Mouse (Mus musculus) ES-E14 (cell line): ENCODE measurements around the gene Ccpg1. TPM values are rescaled to one million over a fixed set of nuclear protein-coding genes. Genes with fewer than 3 reads are reported as not detected.

Experiments
- DNase-seq: peaks from one replicate; pipeline ENCODE4 v3.0.0-alpha.2; 2013; ENCODE audit warnings: low read depth, low spot score
- H3K27ac ChIP-seq: 2 replicates; pipeline ENCODE4 v1.5.1; 2012; ENCODE audit warnings: low read depth, mild to moderate bottlenecking, low read length, moderate library complexity, mixed read lengths; ENCODE audit not compliant: poor library complexity, insufficient read depth, severe bottlenecking
- H3K36me3 ChIP-seq: 2 replicates; pipeline ENCODE4 v1.6.1; 2012; ENCODE audit warnings: mild to moderate bottlenecking, low read length, moderate library complexity, mixed read lengths; ENCODE audit not compliant: control insufficient read depth, poor library complexity, insufficient read depth, severe bottlenecking
- H3K4me1 ChIP-seq, 2 experiments: fragments of 150-350 bp in 1 of 2; sonication (generic) in 1 of 2; 2 replicates each; pipeline ENCODE4 v1.6.1; 2012; ENCODE audit warnings: low read length in 2 of 2, mild to moderate bottlenecking in 1 of 2, mixed read lengths in 1 of 2; ENCODE audit not compliant: control insufficient read depth in 2 of 2, insufficient read depth in 2 of 2, poor library complexity in 1 of 2
- H3K4me3 ChIP-seq, 2 experiments: fragments of 150-350 bp in 1 of 2; sonication (generic) in 1 of 2; 2 replicates each; pipeline ENCODE4 v1.5.1; 2012; ENCODE audit warnings: low read length in 2 of 2, low read depth in 1 of 2, mild to moderate bottlenecking in 1 of 2, mixed read lengths in 1 of 2; ENCODE audit not compliant: insufficient read depth in 1 of 2, poor library complexity in 1 of 2, severe bottlenecking in 1 of 2
- H3K9ac ChIP-seq: 2 replicates; pipeline ENCODE4 v1.6.1; 2012; ENCODE audit warnings: low read depth, mild to moderate bottlenecking, low read length, mixed read lengths; ENCODE audit not compliant: poor library complexity, insufficient read depth, severe bottlenecking
- H3K9me3 ChIP-seq: fragments of 150-350 bp; sonication (generic); 2 replicates; pipeline ENCODE4 v1.6.1; 2012; ENCODE audit warnings: low read depth, mild to moderate bottlenecking, low read length; ENCODE audit not compliant: control insufficient read depth, insufficient read depth
- CHD2 ChIP-seq: IDR thresholded peaks from 2 replicates; pipeline ENCODE4 v1.6.1; 2014; ENCODE audit warnings: mild to moderate bottlenecking, low read depth, low read length, inconsistent platforms
- HCFC1 ChIP-seq: IDR thresholded peaks from 2 replicates; pipeline ENCODE4 v1.6.1; 2012; ENCODE audit warnings: low read length, inconsistent platforms, borderline replicate concordance; ENCODE audit not compliant: insufficient read depth
- MAFK ChIP-seq: IDR thresholded peaks from 2 replicates; pipeline ENCODE4 v1.6.1; 2014; ENCODE audit warnings: mild to moderate bottlenecking, low read depth, low read length, inconsistent platforms; ENCODE audit not compliant: insufficient read depth
- ZC3H11A ChIP-seq: IDR thresholded peaks from 2 replicates; pipeline ENCODE4 v1.6.1; 2012; ENCODE audit warnings: low read depth, mild to moderate bottlenecking, inconsistent platforms, low read length, borderline replicate concordance
- ZNF384 ChIP-seq: IDR thresholded peaks from 2 replicates; pipeline ENCODE4 v1.6.1; 2012; ENCODE audit warnings: low read depth, low read length, inconsistent platforms
- in situ Hi-C, 2 experiments: fragments of 600-800 bp; cut with MboI; formaldehyde crosslinking; loops; one replicate each; pipeline ENCODE4 v1.15.1; 2025; ENCODE audit warnings: low sequenced_read_pairs in 2 of 2, inconsistent platforms in 1 of 2; ENCODE audit not compliant: unreplicated experiment in 2 of 2
- total RNA-seq: library from RNA; depleted of rRNA; stranded (reverse); fragments of 300-350 nt; gene quantifications from 2 replicates; pipeline ENCODE4 v1.2.3, GENCODE M21; 2012

The Ccpg1 gene
- total RNA-seq, 1 experiment: 31.3 TPM

DNA sequence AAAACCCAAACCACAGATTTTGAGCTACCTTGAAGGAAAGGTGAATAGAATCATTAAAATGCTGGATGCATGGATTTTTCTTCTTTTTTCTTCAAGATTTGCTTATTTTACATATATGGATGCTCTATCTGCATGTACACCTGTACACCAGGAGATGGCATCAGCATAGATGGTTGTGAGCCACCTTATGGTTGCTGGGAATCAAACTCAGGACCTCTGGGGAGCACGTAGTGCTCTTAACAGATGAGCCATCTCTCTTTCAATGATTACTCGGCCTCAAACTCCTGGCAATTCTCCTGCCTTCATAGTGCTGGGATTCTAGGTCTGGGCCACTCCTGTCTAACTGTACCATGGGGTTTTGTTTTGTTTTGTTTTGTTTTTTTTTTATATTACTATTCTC is 2.2 kb upstream of the Ccpg1 start:
- TF ChIP-seq ZC3H11A (no peak), CHD2 (no peak), HCFC1 (no peak), MAFK (no peak), ZNF384 (no peak)
- DNase-seq: no peak
- H3K36me3 ChIP-seq: no peaks in the 10 kb centered on the region
- in situ Hi-C loops: no loop called here
- no peak overlapping the region for H3K27ac ChIP-seq
- peaks cover 0 to 2% of the 10 kb centered on the region in 2 experiments; a peak in 2 of 4 replicates for H3K4me1 ChIP-seq
- no peak overlapping the region for H3K9ac ChIP-seq
- no peak overlapping the region for H3K4me3 ChIP-seq
- no peaks in the 10 kb centered on the region for H3K9me3 ChIP-seq

DNA sequence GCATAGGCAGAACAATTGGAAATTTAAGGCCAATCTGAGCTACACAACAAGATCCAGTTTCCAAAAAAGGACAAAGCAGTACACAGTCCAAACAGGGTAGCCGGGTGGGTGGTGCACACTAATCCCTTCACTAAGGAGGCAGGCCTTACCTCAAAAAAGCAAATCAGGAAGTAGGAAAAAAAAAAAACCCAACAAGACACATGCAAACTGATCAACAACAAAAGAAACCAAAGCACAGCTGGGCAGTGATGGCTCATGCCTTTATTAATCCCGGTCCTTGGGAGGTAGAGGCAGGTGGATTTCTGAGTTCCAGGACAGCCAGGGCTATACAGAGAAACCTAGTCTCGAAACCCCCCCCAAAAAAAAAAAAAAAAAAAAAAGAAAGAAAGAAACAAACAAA is 2.5 kb downstream of the Ccpg1 start:
- no peak overlapping the region for H3K9ac ChIP-seq
- H3K4me1 ChIP-seq: peaks cover 0 to 2% of the 10 kb centered on the region in 2 experiments; a peak in 2 of 4 replicates
- no peak overlapping the region for H3K4me3 ChIP-seq
- no peak overlapping the region for H3K27ac ChIP-seq
- H3K9me3 ChIP-seq: no peaks in the 10 kb centered on the region
- in situ Hi-C loops: no loop called here
- DNase-seq: no peak
- H3K36me3 ChIP-seq: no peaks in the 10 kb centered on the region
- TF ChIP-seq CHD2 (no peak), ZNF384 (peak; percentile 70)

DNA sequence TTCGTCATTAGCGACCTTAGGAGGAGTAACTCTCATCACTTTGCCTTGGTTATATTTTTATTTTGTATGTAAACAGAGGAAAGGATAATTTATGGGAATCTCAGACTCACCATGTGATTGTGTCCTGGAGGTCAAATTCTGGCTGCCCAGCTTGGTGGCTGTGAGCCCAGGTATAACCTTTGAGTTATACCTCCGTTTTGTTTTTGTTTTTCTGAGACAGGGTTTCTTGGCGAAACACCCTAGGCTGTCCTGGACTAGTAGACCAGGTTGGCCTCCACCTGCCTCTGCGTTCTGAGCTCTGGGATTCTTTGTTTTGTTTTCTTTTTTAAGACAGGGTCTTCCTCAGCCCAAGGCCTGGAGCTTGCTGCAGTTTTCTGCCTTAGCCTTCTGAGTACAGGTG is 3.5 kb downstream of the Ccpg1 start:
- no peak overlapping the region for H3K27ac ChIP-seq
- H3K36me3 ChIP-seq: no peaks in the 10 kb centered on the region
- H3K4me3 ChIP-seq: no peak overlapping the region
- in situ Hi-C loops: no loop called here
- no peaks in the 10 kb centered on the region for H3K9me3 ChIP-seq
- no peak for TF ChIP-seq ZNF384
- no peak for DNase-seq
- H3K4me1 ChIP-seq: peaks cover 0 to 6% of the 10 kb centered on the region in 2 experiments; a peak in 2 of 4 replicates
- H3K9ac ChIP-seq: no peak overlapping the region

GRCm38 (mm10) chr9:72991420-72991819 is 6.2 kb downstream of the Ccpg1 start:
- Histone ChIP-seq H3K36me3 (no peaks in the 10 kb centered on the region), H3K4me3 (no peak overlapping the region), H3K27ac (no peak overlapping the region), H3K9me3 (no peaks in the 10 kb centered on the region), H3K9ac (no peak overlapping the region), H3K4me1 (peaks cover 3 to 14% of the 10 kb centered on the region in 2 experiments)
- TF ChIP-seq HCFC1 (no peak), ZNF384 (no peak), ZC3H11A (no peak), MAFK (no peak), CHD2 (no peak)
- in situ Hi-C loops: no loop called here
- no peak for DNase-seq

DNA sequence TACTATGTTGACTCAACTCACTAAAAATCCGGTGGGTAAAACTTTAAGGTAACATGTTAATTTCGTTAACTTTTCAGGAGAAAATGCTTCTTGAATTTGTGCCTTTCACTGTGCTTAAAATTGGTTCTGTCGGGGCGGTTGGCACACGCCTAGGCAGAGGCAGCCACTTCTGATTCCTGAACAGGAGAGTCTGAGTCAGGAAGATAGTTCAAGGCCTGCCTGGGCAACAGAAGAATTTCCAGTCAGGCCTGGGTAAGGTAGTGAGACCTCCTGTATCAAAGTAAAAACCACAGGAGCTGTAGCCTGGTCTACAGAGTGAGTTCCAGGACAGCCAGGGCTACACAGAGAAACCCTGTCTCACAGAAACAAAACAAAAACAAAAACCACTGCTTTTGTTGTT is 7.3 kb downstream of the Ccpg1 start:
- in situ Hi-C loops: no loop called here
- no peak for DNase-seq
- TF ChIP-seq ZC3H11A (no peak), HCFC1 (no peak), ZNF384 (no peak), CHD2 (no peak), MAFK (no peak)
- Histone ChIP-seq H3K4me1 (peaks cover 5 to 16% of the 10 kb centered on the region in 2 experiments), H3K9ac (no peak overlapping the region), H3K36me3 (no peaks in the 10 kb centered on the region), H3K4me3 (no peak overlapping the region), H3K27ac (no peak overlapping the region), H3K9me3 (no peaks in the 10 kb centered on the region)
